9 mouse cellular contexts compared by ENCODE assay signal in genomic region chr5:65175918-65176484, GRCm38 (mm10). TPM values are rescaled to one million over a fixed set of nuclear protein-coding genes. Genes with fewer than 3 reads are reported as not detected.
DNase-seq lines count a peak whose midpoint lies in the region; ATAC-seq lines count a peak whose summit lies in the region.
"Had no signal": no experiment of that assay in that cellular context is flagged by ENCODE, and none has a peak within 500 bp of the region (broad histone marks: within the 10 kb centered on the region; RNA-seq: fewer than 3 reads in every experiment).

No protein-coding gene starts in this region.

- no peaks in the 10 kb centered on the region for H3K4me1 ChIP-seq in hindbrain, embryonic 11.5 days (replicated peaks; ENCODE audit: control insufficient read depth, insufficient read depth, low read length)
- peaks cover 8% of the 10 kb centered on the region; the same call in 1 of the 2 replicates for H3K4me1 ChIP-seq in hindbrain, embryonic 10.5 days (replicated peaks)
- 0 out of 2 replicates have a peak, but pooled peaks cover 1% of the 10 kb centered on the region for H3K4me1 ChIP-seq in embryonic facial prominence, embryonic 15.5 days
- H3K4me1 ChIP-seq in hindbrain, embryonic 16.5 days (ENCODE audit: control insufficient read depth, insufficient read depth, low read depth, low read length) = peaks cover 18% of the 10 kb centered on the region
- H3K4me1 ChIP-seq in neural tube, embryonic 13.5 days (replicated peaks) = peaks cover 29% of the 10 kb centered on the region

- no peaks in the 10 kb centered on the region for H3K27me3 ChIP-seq in hindbrain, embryonic 11.5 days (ENCODE audit: control insufficient read depth, insufficient read depth, low read length)
- H3K27me3 ChIP-seq in hindbrain, embryonic 10.5 days (ENCODE audit: insufficient read depth, poor library complexity, severe bottlenecking) = no peaks in the 10 kb centered on the region
- H3K27me3 ChIP-seq in embryonic facial prominence, embryonic 15.5 days = no peaks in the 10 kb centered on the region
- H3K27me3 ChIP-seq in hindbrain, embryonic 16.5 days (replicated peaks; ENCODE audit: control insufficient read depth, insufficient read depth, low read length) = no peaks in the 10 kb centered on the region
- no peaks in the 10 kb centered on the region for H3K27me3 ChIP-seq in neural tube, embryonic 13.5 days

- no peak overlapping the region for H3K27ac ChIP-seq in hindbrain, embryonic 11.5 days (ENCODE audit: low read depth, low read length)
- no peak overlapping the region; the same call in 1 of the 2 replicates for H3K27ac ChIP-seq in hindbrain, embryonic 10.5 days
- no peak overlapping the region for H3K27ac ChIP-seq in embryonic facial prominence, embryonic 15.5 days (replicated peaks)
- peak overlapping the region; percentile 74 for H3K27ac ChIP-seq in hindbrain, embryonic 16.5 days (ENCODE audit: low read depth, low read length)
- peak overlapping the region; percentile 64 for H3K27ac ChIP-seq in neural tube, embryonic 13.5 days (replicated peaks)
- H3K27ac ChIP-seq: macrophage had no signal

- 75% methylated on average over 13 of the region's 13 CpGs for WGBS in hindbrain, embryonic 11.5 days
- WGBS in hindbrain, embryonic 10.5 days = 77% methylated on average over 13 of the region's 13 CpGs
- 66% methylated on average over 13 of the region's 13 CpGs for WGBS in embryonic facial prominence, embryonic 15.5 days
- WGBS in hindbrain, embryonic 16.5 days = 57% methylated on average over 13 of the region's 13 CpGs
- 66% methylated on average over 13 of the region's 13 CpGs for WGBS in neural tube, embryonic 13.5 days

- no peaks in the 10 kb centered on the region for H3K9me3 ChIP-seq in hindbrain, embryonic 11.5 days (ENCODE audit: control insufficient read depth, low read length)
- no peaks in the 10 kb centered on the region for H3K9me3 ChIP-seq in hindbrain, embryonic 10.5 days
- no peaks in the 10 kb centered on the region for H3K9me3 ChIP-seq in embryonic facial prominence, embryonic 15.5 days (replicated peaks)
- no peaks in the 10 kb centered on the region for H3K9me3 ChIP-seq in hindbrain, embryonic 16.5 days (ENCODE audit: control insufficient read depth, low read length)
- H3K9me3 ChIP-seq in neural tube, embryonic 13.5 days = no peaks in the 10 kb centered on the region

- DNase-seq in hindbrain, embryonic 11.5 days (ENCODE audit: low spot score) = no peak
- no peak for DNase-seq in hindbrain, embryonic 10.5 days (ENCODE audit: low spot score)
- DNase-seq in c-Kit-positive CD71-positive TER-119-positive erythroid progenitor cells, embryonic 14.5 days (ENCODE audit: low spot score) = no peak
- no peak for DNase-seq in urinary bladder, postnatal 4 days (ENCODE audit: low spot score in 2 of 2)
- DNase-seq: thymus, postnatal 25 days had no signal

- no peaks in the 10 kb centered on the region for H3K36me3 ChIP-seq in hindbrain, embryonic 11.5 days (ENCODE audit: control insufficient read depth, insufficient read depth, low read length)
- H3K36me3 ChIP-seq in hindbrain, embryonic 10.5 days = no peaks in the 10 kb centered on the region
- no peaks in the 10 kb centered on the region for H3K36me3 ChIP-seq in embryonic facial prominence, embryonic 15.5 days
- no peaks in the 10 kb centered on the region for H3K36me3 ChIP-seq in hindbrain, embryonic 16.5 days (ENCODE audit: control insufficient read depth, insufficient read depth, low read length)
- H3K36me3 ChIP-seq in neural tube, embryonic 13.5 days = no peaks in the 10 kb centered on the region

- H3K4me3 ChIP-seq in hindbrain, embryonic 11.5 days (ENCODE audit: low read depth, low read length) = no peak overlapping the region
- H3K4me3 ChIP-seq in hindbrain, embryonic 10.5 days = no peak overlapping the region
- H3K4me3 ChIP-seq in embryonic facial prominence, embryonic 15.5 days (replicated peaks) = no peak overlapping the region
- peak overlapping the region; percentile 15 for H3K4me3 ChIP-seq in hindbrain, embryonic 16.5 days (ENCODE audit: low read length)
- no peak overlapping the region for H3K4me3 ChIP-seq in neural tube, embryonic 13.5 days

- no peak overlapping the region for H3K4me2 ChIP-seq in hindbrain, embryonic 11.5 days (replicated peaks; ENCODE audit: low read depth, low read length)
- 0 out of 2 replicates have a peak overlapping the region, but pooled peaks have one; percentile 8 for H3K4me2 ChIP-seq in embryonic facial prominence, embryonic 15.5 days (replicated peaks)
- H3K4me2 ChIP-seq in hindbrain, embryonic 16.5 days (ENCODE audit: low read length) = peak overlapping the region; percentile 49
- H3K4me2 ChIP-seq in neural tube, embryonic 13.5 days = 0 out of 2 replicates have a peak overlapping the region, but pooled peaks have one; percentile 11

- no peak overlapping the region for H3K9ac ChIP-seq in hindbrain, embryonic 11.5 days (ENCODE audit: low read depth, low read length)
- H3K9ac ChIP-seq in embryonic facial prominence, embryonic 15.5 days = no peak overlapping the region
- H3K9ac ChIP-seq in hindbrain, embryonic 16.5 days (ENCODE audit: low read depth, low read length) = peak overlapping the region; percentile 48; the same call in 1 of the 2 replicates
- H3K9ac ChIP-seq in neural tube, embryonic 13.5 days = peak overlapping the region; percentile 32

- ATAC-seq in hindbrain, embryonic 11.5 days (ENCODE audit: low FRiP score) = peak; percentile 33; the same call in 1 of the 2 replicates
- ATAC-seq in embryonic facial prominence, embryonic 15.5 days (ENCODE audit: insufficient number of reproducible peaks, low FRiP score, low TSS enrichment, low read depth) = peak; percentile 51; the same call in 1 of the 2 replicates
- peak; percentile 64 for ATAC-seq in hindbrain, embryonic 16.5 days
- peak; percentile 59 for ATAC-seq in neural tube, embryonic 13.5 days (ENCODE audit: low read depth)

RNA-seq across cellular contexts. Expression of gene Wdr19, which starts 23.5 kb away (rescaled TPM):
- polyA plus RNA-seq in hindbrain, embryonic 11.5 days (2014; fragmentation: Nextera tagmentation; extraction: Ambion mirVana) = 13.9 and 14.0 TPM in 2 replicates
- polyA plus RNA-seq in hindbrain, embryonic 10.5 days (2016; fragmentation: Nextera tagmentation; extraction: Ambion mirVana) = 12.4 and 12.9 TPM in 2 replicates
- 9.8 and 12.6 TPM in 2 replicates for polyA plus RNA-seq in embryonic facial prominence, embryonic 15.5 days (2015; fragmentation: Nextera tagmentation; extraction: Ambion mirVana)
- polyA plus RNA-seq in hindbrain, embryonic 16.5 days (2015; fragmentation: Nextera tagmentation; extraction: Ambion mirVana) = 11.2 and 12.3 TPM in 2 replicates
- 10.6 and 12.4 TPM in 2 replicates for polyA plus RNA-seq in neural tube, embryonic 13.5 days (2015; fragmentation: Nextera tagmentation; extraction: Ambion mirVana)

Comparison
In these comparisons a context has a peak if more than half of its experiments do, and no peak if none do; other contexts are left out.
1. H3K27ac ChIP-seq: peak in hindbrain, embryonic 16.5 days (single experiment) and neural tube, embryonic 13.5 days (single experiment); none in hindbrain, embryonic 11.5 days (single experiment), hindbrain, embryonic 10.5 days (single experiment) and embryonic facial prominence, embryonic 15.5 days (single experiment).
2. H3K9ac ChIP-seq: peak in hindbrain, embryonic 16.5 days (single experiment) and neural tube, embryonic 13.5 days (single experiment); none in hindbrain, embryonic 11.5 days (single experiment) and embryonic facial prominence, embryonic 15.5 days (single experiment).
3. Peak in every context shown above with its lines, with median percentiles within 50 percentile points of each other: ATAC-seq.